Mouse (Mus musculus): ENCODE data around the gene Abl2. TPM values are rescaled to one million over a fixed set of nuclear protein-coding genes. Genes with fewer than 3 reads are reported as not detected.
A peak's percentile ranks its signal among the peaks of the same experiment; 100 is the strongest.

Gene Abl2
- polyA plus RNA-seq, 1 experiment from 2014 or later = 6.9 TPM

DNA sequence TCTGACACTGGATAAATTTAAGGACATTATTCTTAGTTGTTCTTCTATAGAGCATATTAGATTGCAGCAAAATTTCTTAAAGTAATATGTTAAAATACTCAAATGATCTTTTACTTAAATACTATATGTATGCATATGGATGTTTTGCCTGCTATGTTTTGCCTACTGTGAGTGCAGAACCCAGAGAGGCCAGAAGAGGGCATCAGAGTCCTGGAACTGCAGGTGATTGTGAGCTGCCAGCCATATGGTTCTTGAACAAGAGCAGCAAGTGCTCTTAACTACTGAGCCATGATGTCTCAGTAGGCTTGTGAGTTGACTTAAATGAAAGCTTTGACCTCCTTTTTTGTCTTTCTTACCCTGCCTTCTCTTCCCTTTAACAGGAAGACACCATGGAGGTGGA lies 72.4 kb downstream of the Abl2 start:
- no peaks in the 10 kb centered on the region for H3K27me3 ChIP-seq (ENCODE audit: control insufficient read depth, insufficient read depth, low read length)
- ATAC-seq (ENCODE audit: insufficient number of reproducible peaks, insufficient read depth, low FRiP score, low read depth) = no peak
- H3K27ac ChIP-seq (ENCODE audit: low read length) = no peak overlapping the region
- no peak overlapping the region for H3K9ac ChIP-seq (replicated peaks; ENCODE audit: low read depth, low read length)
- no peak overlapping the region for H3K4me3 ChIP-seq (ENCODE audit: low read depth, low read length)
- H3K4me1 ChIP-seq (ENCODE audit: control insufficient read depth, insufficient read depth, low read length) = no peaks in the 10 kb centered on the region
- H3K36me3 ChIP-seq (ENCODE audit: control insufficient read depth, insufficient read depth, low read length) = peaks cover 37% of the 10 kb centered on the region
- H3K9me3 ChIP-seq (ENCODE audit: control insufficient read depth, low read depth, low read length) = no peaks in the 10 kb centered on the region
- H3K4me2 ChIP-seq (replicated peaks; ENCODE audit: low read depth, low read length) = no peak overlapping the region

- Histone ChIP-seq H3K27ac (ENCODE audit: low read length) (no peak overlapping the region), H3K9me3 (ENCODE audit: control insufficient read depth, low read depth, low read length) (no peaks in the 10 kb centered on the region), H3K9ac (replicated peaks; ENCODE audit: low read depth, low read length) (no peak overlapping the region), H3K36me3 (ENCODE audit: control insufficient read depth, insufficient read depth, low read length) (peaks cover 47% of the 10 kb centered on the region), H3K27me3 (ENCODE audit: control insufficient read depth, insufficient read depth, low read length) (no peaks in the 10 kb centered on the region), H3K4me1 (ENCODE audit: control insufficient read depth, insufficient read depth, low read length) (no peaks in the 10 kb centered on the region), H3K4me2 (replicated peaks; ENCODE audit: low read depth, low read length) (no peak overlapping the region), H3K4me3 (ENCODE audit: low read depth, low read length) (no peak overlapping the region)
- WGBS = 77% methylated on average over 10 of the region's 10 CpGs
- peak; percentile 53; the same call in 1 of the 2 replicates for ATAC-seq (ENCODE audit: insufficient number of reproducible peaks, insufficient read depth, low FRiP score, low read depth)
Observed at GRCm38 (mm10) chr1:156633095-156633494, 74.5 kb downstream of the Abl2 start.

DNA sequence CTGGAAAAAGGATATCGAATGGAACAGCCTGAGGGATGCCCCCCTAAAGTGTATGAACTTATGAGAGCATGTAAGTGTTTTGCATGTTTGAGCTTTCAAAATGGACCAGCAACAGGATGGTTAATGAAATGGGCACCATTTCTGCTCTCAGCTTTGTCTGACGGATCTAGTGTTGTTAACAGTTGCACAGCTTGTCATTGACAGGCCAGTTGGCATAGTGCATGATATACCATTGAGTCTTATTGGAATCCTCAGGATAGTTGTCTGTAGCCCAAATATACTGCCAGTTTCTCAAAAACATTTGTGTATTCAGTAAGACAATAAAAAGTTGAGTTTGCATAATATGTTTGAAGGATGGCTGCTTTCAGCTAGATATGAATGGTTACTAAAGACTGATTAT lies 76.6 kb downstream of the Abl2 start:
- no peaks in the 10 kb centered on the region for H3K9me3 ChIP-seq (ENCODE audit: control insufficient read depth, low read depth, low read length)
- H3K36me3 ChIP-seq (ENCODE audit: control insufficient read depth, insufficient read depth, low read length) = peaks cover 42% of the 10 kb centered on the region
- H3K27ac ChIP-seq (ENCODE audit: low read length) = no peak overlapping the region
- no peaks in the 10 kb centered on the region for H3K4me1 ChIP-seq (ENCODE audit: control insufficient read depth, insufficient read depth, low read length)
- H3K27me3 ChIP-seq (ENCODE audit: control insufficient read depth, insufficient read depth, low read length) = no peaks in the 10 kb centered on the region
- 79% methylated on average over 2 of the region's 2 CpGs for WGBS
- H3K4me2 ChIP-seq (replicated peaks; ENCODE audit: low read depth, low read length) = no peak overlapping the region
- no peak overlapping the region for H3K4me3 ChIP-seq (ENCODE audit: low read depth, low read length)
- H3K9ac ChIP-seq (replicated peaks; ENCODE audit: low read depth, low read length) = no peak overlapping the region
- ATAC-seq (ENCODE audit: insufficient number of reproducible peaks, insufficient read depth, low FRiP score, low read depth) = no peak

- Histone ChIP-seq H3K27ac (ENCODE audit: low read length) (no peak overlapping the region), H3K9ac (replicated peaks; ENCODE audit: low read depth, low read length) (no peak overlapping the region), H3K4me1 (ENCODE audit: control insufficient read depth, insufficient read depth, low read length) (no peaks in the 10 kb centered on the region), H3K4me2 (replicated peaks; ENCODE audit: low read depth, low read length) (no peak overlapping the region), H3K9me3 (ENCODE audit: control insufficient read depth, low read depth, low read length) (no peaks in the 10 kb centered on the region), H3K27me3 (ENCODE audit: control insufficient read depth, insufficient read depth, low read length) (no peaks in the 10 kb centered on the region), H3K4me3 (ENCODE audit: low read depth, low read length) (no peak overlapping the region), H3K36me3 (ENCODE audit: control insufficient read depth, insufficient read depth, low read length) (peaks cover 40% of the 10 kb centered on the region)
- WGBS = 85% methylated on average over 5 of the region's 5 CpGs
- no peak for ATAC-seq (ENCODE audit: insufficient number of reproducible peaks, insufficient read depth, low FRiP score, low read depth)
Observed at GRCm38 (mm10) chr1:156639455-156639854, 80.9 kb downstream of the Abl2 start.

- H3K9ac ChIP-seq (replicated peaks; ENCODE audit: low read depth, low read length) = no peak overlapping the region
- H3K4me2 ChIP-seq (replicated peaks; ENCODE audit: low read depth, low read length) = no peak overlapping the region
- no peak overlapping the region for H3K4me3 ChIP-seq (ENCODE audit: low read depth, low read length)
- peaks cover 34% of the 10 kb centered on the region for H3K36me3 ChIP-seq (ENCODE audit: control insufficient read depth, insufficient read depth, low read length)
- H3K4me1 ChIP-seq (ENCODE audit: control insufficient read depth, insufficient read depth, low read length) = no peaks in the 10 kb centered on the region
- no peaks in the 10 kb centered on the region for H3K27me3 ChIP-seq (ENCODE audit: control insufficient read depth, insufficient read depth, low read length)
- no peak overlapping the region for H3K27ac ChIP-seq (ENCODE audit: low read length)
- 78% methylated on average over 4 of the region's 4 CpGs for WGBS
- no peaks in the 10 kb centered on the region for H3K9me3 ChIP-seq (ENCODE audit: control insufficient read depth, low read depth, low read length)
- no peak for ATAC-seq (ENCODE audit: insufficient number of reproducible peaks, insufficient read depth, low FRiP score, low read depth)
Observed at GRCm38 (mm10) chr1:156640577-156640976, 82.0 kb downstream of the Abl2 start.

DNA sequence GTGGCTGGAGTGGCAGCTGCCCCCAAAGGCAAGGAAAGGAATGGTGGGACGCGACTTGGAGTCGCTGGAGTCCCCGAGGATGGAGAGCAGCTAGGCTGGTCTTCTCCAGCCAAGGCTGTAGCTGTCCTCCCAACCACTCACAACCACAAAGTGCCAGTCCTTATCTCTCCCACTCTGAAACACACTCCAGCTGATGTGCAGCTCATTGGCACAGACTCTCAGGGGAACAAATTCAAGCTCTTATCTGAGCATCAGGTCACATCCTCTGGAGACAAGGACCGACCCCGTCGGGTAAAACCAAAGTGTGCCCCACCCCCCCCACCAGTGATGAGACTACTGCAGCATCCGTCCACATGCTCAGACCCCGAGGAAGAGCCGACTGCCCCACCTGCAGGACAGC lies 83.2 kb downstream of the Abl2 start:
- peaks cover 29% of the 10 kb centered on the region for H3K36me3 ChIP-seq (ENCODE audit: control insufficient read depth, insufficient read depth, low read length)
- H3K9ac ChIP-seq (replicated peaks; ENCODE audit: low read depth, low read length) = no peak overlapping the region
- no peak overlapping the region for H3K4me2 ChIP-seq (replicated peaks; ENCODE audit: low read depth, low read length)
- no peak overlapping the region for H3K27ac ChIP-seq (ENCODE audit: low read length)
- H3K4me1 ChIP-seq (ENCODE audit: control insufficient read depth, insufficient read depth, low read length) = no peaks in the 10 kb centered on the region
- 92% methylated on average over 10 of the region's 10 CpGs for WGBS
- no peaks in the 10 kb centered on the region for H3K9me3 ChIP-seq (ENCODE audit: control insufficient read depth, low read depth, low read length)
- no peak overlapping the region for H3K4me3 ChIP-seq (ENCODE audit: low read depth, low read length)
- ATAC-seq (ENCODE audit: insufficient number of reproducible peaks, insufficient read depth, low FRiP score, low read depth) = no peak
- H3K27me3 ChIP-seq (ENCODE audit: control insufficient read depth, insufficient read depth, low read length) = no peaks in the 10 kb centered on the region

DNA sequence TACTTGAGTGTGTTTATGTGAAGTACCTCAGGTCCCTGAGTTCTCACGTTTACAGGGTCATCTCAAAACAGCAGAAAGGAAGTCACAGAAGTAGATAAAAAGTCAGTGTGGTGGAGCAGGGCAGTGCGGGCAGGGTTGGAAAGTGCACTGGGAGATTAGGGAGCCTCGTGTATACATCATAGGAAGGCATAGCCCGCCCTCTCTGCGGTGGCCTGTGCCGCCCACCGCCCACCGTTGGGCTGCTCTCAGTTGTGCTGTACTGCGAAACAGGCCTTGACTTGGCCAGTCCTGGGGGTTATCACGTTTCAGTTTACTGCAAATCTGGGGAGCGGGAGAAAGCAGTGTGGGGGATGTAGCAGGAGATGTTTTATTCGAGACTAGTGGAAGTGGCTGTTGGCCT lies 84.2 kb downstream of the Abl2 start:
- H3K36me3 ChIP-seq (ENCODE audit: control insufficient read depth, insufficient read depth, low read length) = peaks cover 23% of the 10 kb centered on the region
- no peaks in the 10 kb centered on the region for H3K9me3 ChIP-seq (ENCODE audit: control insufficient read depth, low read depth, low read length)
- ATAC-seq (ENCODE audit: insufficient number of reproducible peaks, insufficient read depth, low FRiP score, low read depth) = no peak
- H3K4me2 ChIP-seq (replicated peaks; ENCODE audit: low read depth, low read length) = no peak overlapping the region
- H3K4me1 ChIP-seq (ENCODE audit: control insufficient read depth, insufficient read depth, low read length) = no peaks in the 10 kb centered on the region
- H3K4me3 ChIP-seq (ENCODE audit: low read depth, low read length) = no peak overlapping the region
- H3K27me3 ChIP-seq (ENCODE audit: control insufficient read depth, insufficient read depth, low read length) = no peaks in the 10 kb centered on the region
- WGBS = 64% methylated on average over 12 of the region's 12 CpGs
- H3K27ac ChIP-seq (ENCODE audit: low read length) = no peak overlapping the region
- H3K9ac ChIP-seq (replicated peaks; ENCODE audit: low read depth, low read length) = no peak overlapping the region

DNA sequence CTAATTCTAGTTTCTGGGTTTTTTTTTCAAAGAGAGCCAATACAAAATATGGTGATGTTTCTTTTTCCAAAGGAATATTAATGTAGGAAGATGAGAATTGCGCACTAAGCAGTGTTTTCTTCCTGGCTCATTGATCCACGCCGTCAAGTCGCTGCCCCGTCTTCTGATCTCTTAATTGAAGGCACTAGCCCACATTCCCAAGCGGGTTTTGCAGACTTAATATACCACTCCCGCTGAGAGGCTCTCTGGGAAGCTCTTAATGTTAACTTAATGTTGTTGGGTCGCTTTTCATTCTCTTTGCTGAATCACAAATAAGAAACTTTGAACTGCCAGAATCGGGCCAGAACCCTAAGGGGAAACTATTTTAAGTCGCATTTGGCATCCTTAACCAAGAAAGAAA lies 85.5 kb downstream of the Abl2 start:
- 82% methylated on average over 10 of the region's 10 CpGs for WGBS
- H3K9ac ChIP-seq (replicated peaks; ENCODE audit: low read depth, low read length) = no peak overlapping the region

GRCm38 (mm10) chr1:156644780-156645523 lies 86.4 kb downstream of the Abl2 start:
- Histone ChIP-seq H3K4me3 (ENCODE audit: low read depth, low read length) (no peak overlapping the region), H3K4me2 (replicated peaks; ENCODE audit: low read depth, low read length) (no peak overlapping the region), H3K27ac (ENCODE audit: low read length) (no peak overlapping the region), H3K9me3 (ENCODE audit: control insufficient read depth, low read depth, low read length) (no peaks in the 10 kb centered on the region), H3K27me3 (ENCODE audit: control insufficient read depth, insufficient read depth, low read length) (no peaks in the 10 kb centered on the region), H3K9ac (replicated peaks; ENCODE audit: low read depth, low read length) (no peak overlapping the region), H3K36me3 (ENCODE audit: control insufficient read depth, insufficient read depth, low read length) (peaks cover 22% of the 10 kb centered on the region), H3K4me1 (ENCODE audit: control insufficient read depth, insufficient read depth, low read length) (no peaks in the 10 kb centered on the region)
- 59% methylated on average over 13 of the region's 13 CpGs for WGBS
- no peak for ATAC-seq (ENCODE audit: insufficient number of reproducible peaks, insufficient read depth, low FRiP score, low read depth)

More for the DNA sequence above, 85.5 kb downstream of the Abl2 start:
- Histone ChIP-seq H3K27me3 (ENCODE audit: control insufficient read depth, insufficient read depth, low read length) (no peaks in the 10 kb centered on the region), H3K4me1 (ENCODE audit: control insufficient read depth, insufficient read depth, low read length) (no peaks in the 10 kb centered on the region), H3K36me3 (ENCODE audit: control insufficient read depth, insufficient read depth, low read length) (peaks cover 23% of the 10 kb centered on the region), H3K27ac (ENCODE audit: low read length) (no peak overlapping the region), H3K9me3 (ENCODE audit: control insufficient read depth, low read depth, low read length) (no peaks in the 10 kb centered on the region), H3K4me3 (ENCODE audit: low read depth, low read length) (no peak overlapping the region), H3K4me2 (replicated peaks; ENCODE audit: low read depth, low read length) (no peak overlapping the region)
- ATAC-seq (ENCODE audit: insufficient number of reproducible peaks, insufficient read depth, low FRiP score, low read depth) = no peak
